Mouse (Mus musculus) testis, postnatal 10 days (tissue): ENCODE results near the gene Rps3.

Experiments
- DNase-seq: peaks from one replicate; pipeline ENCODE4 v3.0.0; 2021; ENCODE audit warnings: low spot score

Rps3 gene

DNA sequence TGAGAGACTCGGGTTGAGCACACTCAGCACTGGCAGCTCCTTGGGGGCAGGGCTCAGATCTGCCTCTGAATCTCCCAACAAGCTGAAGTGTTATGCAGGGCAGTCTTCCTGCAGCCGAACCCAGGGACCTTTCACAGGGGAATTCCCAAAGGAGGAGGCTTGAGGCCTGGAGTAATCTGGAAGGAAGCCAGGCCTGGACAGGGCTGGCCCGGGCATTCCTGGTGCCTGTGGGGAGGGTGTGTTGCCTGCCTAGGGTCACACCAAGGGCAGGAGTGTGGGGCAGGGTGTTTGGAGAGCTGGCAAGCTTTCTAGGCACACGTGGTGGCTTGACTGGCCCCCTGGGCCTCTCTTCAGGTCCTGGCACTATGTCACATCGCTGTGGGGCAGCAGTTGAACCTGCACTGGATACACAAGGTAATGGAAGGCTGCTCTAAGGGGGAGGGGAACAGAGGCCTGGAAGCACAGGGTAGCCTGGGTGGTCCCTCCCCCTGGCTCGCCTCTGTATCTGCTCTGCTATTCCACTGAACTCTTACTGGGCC, 41.9 kb downstream of the Rps3 start:
- no peak for DNase-seq

DNA sequence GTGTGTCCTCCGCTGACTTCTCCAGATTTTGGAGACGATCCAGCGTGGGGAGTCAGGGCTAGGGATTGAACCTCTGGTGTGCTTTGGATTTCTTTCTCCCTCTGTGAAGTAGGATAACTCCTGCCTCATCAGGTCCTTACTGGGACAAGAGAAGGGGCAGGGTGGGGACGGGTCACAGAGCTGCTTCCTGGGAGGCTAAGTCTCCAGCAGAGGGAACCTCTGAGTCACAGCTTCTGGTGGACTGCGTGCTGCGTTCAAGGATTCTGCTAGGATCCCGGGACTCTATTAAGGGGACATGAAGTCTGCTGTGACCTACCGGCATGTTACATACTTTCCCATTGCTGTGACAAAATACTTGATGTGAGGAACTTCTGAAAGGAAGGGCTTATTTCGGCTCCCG, 44.7 kb downstream of the Rps3 start:
- DNase-seq = no peak

DNA sequence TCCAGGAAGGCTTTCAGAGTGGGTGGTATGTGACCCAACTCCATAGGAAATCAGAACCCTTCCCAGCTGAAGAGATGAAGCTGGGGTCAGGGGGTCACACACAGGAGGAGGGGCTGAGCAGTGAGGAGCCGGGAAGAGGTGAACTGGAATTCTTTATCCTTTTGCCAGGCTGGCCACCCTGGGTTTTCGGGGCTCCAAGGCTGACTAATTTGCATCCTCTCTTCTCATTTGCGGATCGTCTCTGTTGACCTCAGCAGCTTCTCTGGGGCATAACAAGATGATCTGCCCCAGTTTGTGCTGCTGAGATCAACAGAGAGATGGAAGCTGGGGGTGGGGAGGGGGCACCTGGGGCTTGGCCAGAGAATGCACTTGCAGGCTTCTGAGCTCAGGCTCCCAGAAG, 47.0 kb downstream of the Rps3 start:
- no peak for DNase-seq

DNA sequence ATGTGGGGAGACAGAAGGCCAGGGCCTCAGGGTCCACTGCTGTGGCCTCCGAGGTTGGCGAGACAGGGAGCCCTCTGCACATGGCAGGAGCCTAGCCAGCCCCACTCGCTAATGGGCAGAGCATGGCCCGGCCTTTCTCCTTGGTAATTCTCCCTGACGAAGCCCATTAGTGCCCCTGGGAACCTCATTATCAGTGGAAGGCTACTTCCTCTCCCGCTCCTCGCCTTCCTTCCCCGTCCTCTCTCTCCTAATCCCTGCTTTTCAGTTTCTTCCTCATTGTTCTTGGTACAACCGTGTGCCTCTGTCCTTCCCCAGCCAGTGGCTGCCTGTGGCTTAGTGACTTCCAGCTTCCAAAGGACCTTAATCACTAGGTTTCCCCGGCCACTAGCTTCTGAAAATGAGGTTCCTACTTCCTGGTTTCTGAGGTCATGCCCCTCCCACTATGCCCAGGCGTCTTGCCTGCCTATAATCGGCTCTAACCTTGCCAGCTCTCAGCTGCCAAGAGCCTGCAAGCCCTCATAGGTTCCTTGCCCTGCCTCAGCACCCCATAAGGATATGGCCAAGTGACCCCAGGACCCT, 48.8 kb downstream of the Rps3 start:
- DNase-seq = no peak

DNA sequence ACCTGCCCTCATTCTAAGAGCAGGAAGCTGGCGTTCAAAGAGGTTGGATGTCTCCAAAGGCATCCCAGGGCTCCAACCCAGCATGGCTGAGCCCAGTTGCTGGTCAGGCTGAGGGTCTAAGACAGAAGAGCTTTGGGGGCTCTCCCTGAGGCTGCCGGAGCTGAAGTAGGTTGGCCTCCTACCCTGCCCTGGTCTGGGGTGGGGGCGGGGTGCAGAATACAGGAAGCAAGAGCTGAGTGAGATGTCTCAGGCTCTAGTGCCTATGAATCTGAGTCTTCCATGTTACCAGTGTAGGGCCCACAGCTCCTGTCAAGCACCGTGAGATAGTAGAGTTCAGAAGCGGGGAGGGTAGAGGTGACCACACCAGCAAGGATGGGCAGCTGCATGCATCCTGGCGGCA, 50.7 kb downstream of the Rps3 start:
- no peak for DNase-seq

DNA sequence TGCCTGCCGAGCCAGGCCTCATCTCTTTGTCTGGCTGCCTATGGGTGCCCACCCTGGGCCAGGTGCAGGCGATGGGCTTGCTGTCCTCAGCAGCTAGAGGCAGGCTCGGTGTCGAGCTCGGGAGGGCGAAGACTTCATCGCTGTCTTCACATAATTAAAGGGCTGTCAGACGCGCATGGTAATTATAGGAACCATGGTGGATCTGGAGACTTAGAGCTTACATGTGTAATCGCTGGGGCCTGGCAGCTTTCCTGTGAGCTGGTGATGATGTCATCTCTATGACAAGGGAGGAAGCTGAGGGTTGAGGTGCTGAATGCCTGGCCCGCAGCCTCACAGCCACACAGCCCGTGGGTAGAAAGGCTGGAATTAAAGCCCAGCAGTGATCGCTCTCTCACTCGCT, 51.3 kb downstream of the Rps3 start:
- no peak for DNase-seq

DNA sequence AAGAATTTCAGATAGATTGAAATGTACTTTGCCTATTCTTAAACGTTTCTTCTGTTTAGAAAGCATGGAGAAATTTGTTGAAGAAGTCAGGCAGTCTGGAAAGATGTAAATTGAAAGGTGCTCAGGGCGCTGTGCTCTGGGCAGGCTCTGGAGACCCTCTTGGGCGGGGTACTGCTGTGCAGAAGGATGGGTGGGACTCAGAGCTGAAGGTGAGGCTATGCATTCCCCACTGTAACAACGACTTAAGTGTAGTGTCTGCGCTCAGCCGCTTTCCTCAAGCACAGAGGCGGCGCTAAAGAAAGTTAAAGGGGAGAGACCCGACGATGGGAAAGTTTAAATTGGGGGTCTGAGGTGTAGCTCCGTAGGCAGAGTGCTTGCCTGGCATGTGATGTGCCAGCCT, 53.3 kb downstream of the Rps3 start:
- no peak for DNase-seq

DNA sequence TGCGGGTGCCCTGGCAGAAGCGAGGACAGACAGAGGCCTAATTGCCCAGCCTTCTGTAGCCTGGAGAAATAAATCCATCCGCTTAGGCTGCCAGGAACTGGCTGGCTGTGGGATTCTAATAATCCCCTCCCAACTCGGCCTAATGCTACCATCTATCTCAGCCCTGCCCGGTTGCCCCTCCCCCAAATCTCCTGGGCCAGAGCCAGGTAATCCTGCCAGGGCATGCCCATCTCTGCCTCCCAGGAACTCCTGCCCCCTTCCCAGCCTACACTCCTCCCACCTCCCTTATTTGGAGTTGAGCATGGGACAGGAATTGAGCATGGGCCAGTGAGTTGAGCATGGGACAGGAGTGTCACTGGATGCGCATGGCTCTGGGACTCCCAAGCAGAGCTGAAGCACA, 53.8 kb downstream of the Rps3 start:
- peak; percentile 60 for DNase-seq

DNA sequence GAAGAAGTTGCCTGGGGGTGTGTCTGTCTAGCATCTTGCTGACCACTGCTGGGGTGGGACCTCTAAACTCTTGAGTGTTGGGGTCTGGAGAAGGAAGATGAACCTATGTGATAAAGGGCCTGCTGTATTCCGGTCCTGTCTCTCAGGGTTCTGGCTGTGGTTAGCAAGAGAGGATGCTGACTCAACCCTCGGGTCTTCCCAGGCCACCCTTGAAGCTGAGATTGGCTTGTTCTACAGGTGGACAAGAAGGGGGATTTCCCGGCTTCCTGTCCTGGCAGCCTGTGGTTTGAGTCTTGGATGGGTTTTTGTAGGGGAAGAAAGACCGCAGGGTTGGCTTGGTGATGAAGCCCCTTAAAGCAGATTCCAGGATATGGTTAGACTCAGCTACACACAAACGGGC, 54.7 kb downstream of the Rps3 start:
- no peak for DNase-seq

DNA sequence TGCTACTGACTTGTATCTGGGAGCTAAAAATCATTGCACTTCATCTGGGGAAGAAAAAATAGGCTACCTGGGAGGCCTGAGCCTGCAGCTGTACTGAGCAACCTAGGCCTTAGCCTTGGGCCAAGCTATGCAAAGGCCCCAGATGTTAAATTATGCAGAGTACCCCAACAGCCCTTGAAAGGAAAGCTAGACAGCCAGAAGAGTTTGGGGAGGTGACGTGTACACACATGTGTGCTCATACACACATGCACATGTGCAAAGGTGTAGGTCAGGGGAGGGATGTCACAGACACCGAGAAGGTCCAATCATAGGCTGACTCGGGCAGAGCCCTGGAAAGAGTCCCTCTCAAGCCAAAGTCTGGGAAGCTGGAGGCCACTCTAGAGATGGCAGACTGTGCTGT, 55.6 kb downstream of the Rps3 start:
- no peak for DNase-seq
